Mouse (Mus musculus) forebrain, embryonic 16.5 days (tissue): ENCODE data around the gene Tnfsf13. TPM values are rescaled to one million over a fixed set of nuclear protein-coding genes. Genes with fewer than 3 reads are reported as not detected.
A peak's percentile ranks its signal among the peaks of the same experiment; 100 is the strongest.

ENCODE experiments used
- ATAC-seq: fragments of 200-750 bp; cut with Nextera tagmentation; 2 replicates; pipeline ENCODE4 v1.8.0; 2017; ENCODE audit warnings: mild to moderate bottlenecking, moderate library complexity
- H3K27ac ChIP-seq: fragments of 300-500 bp; sonication (generic); 2 replicates; pipeline ENCODE4 v1.5.1; 2014; ENCODE audit warnings: low read length, control low read depth
- H3K27me3 ChIP-seq: fragments of 300-500 bp; sonication (generic); replicated peaks from 2 replicates; pipeline ENCODE4 v1.6.1; 2014; ENCODE audit warnings: low read length; ENCODE audit not compliant: control insufficient read depth, insufficient read depth
- H3K36me3 ChIP-seq: fragments of 300-500 bp; sonication (generic); 2 replicates; pipeline ENCODE4 v1.6.1; 2014; ENCODE audit not compliant: control insufficient read depth, insufficient read depth
- H3K4me1 ChIP-seq: fragments of 300-500 bp; sonication (generic); replicated peaks from 2 replicates; pipeline ENCODE4 v1.6.1; 2014; ENCODE audit warnings: low read length; ENCODE audit not compliant: control insufficient read depth, insufficient read depth
- H3K4me2 ChIP-seq: fragments of 300-500 bp; sonication (generic); 2 replicates; pipeline ENCODE4 v1.6.1; 2014; ENCODE audit warnings: mild to moderate bottlenecking, low read length, control low read depth
- H3K4me3 ChIP-seq: fragments of 300-500 bp; sonication (generic); replicated peaks from 2 replicates; pipeline ENCODE4 v1.5.1; 2014; ENCODE audit warnings: mild to moderate bottlenecking, low read length, control low read depth
- H3K9ac ChIP-seq: fragments of 300-500 bp; sonication (generic); replicated peaks from 2 replicates; pipeline ENCODE4 v1.6.1; 2014; ENCODE audit warnings: low read depth, low read length, control low read depth
- H3K9me3 ChIP-seq: fragments of 300-500 bp; sonication (generic); 2 replicates; pipeline ENCODE4 v1.6.1; 2016; ENCODE audit warnings: low read length; ENCODE audit not compliant: control insufficient read depth
- WGBS: fragments of 180-500 bp; shearing (Covaris S2); extraction: QIAGEN DNeasy Blood & Tissue Kit; methylation state at CpG from one replicate; pipeline ENCODE4 v1.1.7; 2014; 5-methylcytosine and 5-hydroxymethylcytosine counted together
- polyA plus RNA-seq: library from polyadenylated mRNA; unstranded; fragments of >200 nt; fragmentation: Nextera tagmentation; extraction: Ambion mirVana; gene quantifications from 2 replicates; pipeline ENCODE4 v1.2.1, GENCODE M21; 2015

Tnfsf13 gene
- polyA plus RNA-seq, 1 experiment from 2014 or later, result 0.34 TPM

GRCm38 (mm10) chr11:69695046-69695360 is 9.4 kb upstream of the Tnfsf13 start:
- 24% methylated on average over 6 of the region's 6 CpGs for WGBS

DNA sequence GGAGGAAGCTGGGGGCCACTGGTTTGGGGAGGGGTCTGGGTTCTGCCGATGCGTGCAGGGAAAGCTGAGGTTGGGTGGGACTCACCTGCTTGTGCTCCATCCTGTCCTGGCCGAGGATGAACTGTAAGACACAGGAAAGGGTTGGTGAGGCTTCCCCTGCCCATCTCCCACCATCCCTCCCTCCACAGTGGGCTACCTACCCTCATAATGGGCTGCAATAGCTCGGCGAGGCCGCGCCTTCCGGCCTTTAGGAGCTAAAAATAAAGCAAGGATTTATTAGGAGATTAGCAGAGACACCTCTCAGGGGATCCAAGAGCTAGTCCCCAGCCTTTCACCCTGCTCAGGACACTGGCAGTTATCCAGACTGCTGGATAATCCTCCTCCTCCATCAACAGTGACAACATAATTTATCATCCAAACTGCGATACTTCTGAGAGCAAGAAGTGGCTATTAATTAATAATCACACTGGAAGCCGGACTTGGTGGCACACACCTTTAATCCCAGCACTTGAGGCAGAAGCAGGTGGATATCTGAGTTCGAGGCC is 7.9 kb upstream of the Tnfsf13 start:
- Histone ChIP-seq H3K9ac (no peak overlapping the region), H3K27ac (no peak overlapping the region), H3K4me3 (no peak overlapping the region), H3K4me2 (no peak overlapping the region), H3K9me3 (no peaks in the 10 kb centered on the region), H3K27me3 (no peaks in the 10 kb centered on the region), H3K36me3 (no peaks in the 10 kb centered on the region), H3K4me1 (peaks cover 11% of the 10 kb centered on the region)
- no peak for ATAC-seq
- WGBS, result 67% methylated on average over 11 of the region's 11 CpGs

More at GRCm38 (mm10) chr11:69695046-69695360, 9.4 kb upstream of the Tnfsf13 start:
- no peak overlapping the region for H3K27ac ChIP-seq
- H3K36me3 ChIP-seq, result no peaks in the 10 kb centered on the region
- H3K4me3 ChIP-seq, result peak overlapping the region; percentile 44
- no peaks in the 10 kb centered on the region for H3K27me3 ChIP-seq
- H3K4me2 ChIP-seq, result peak overlapping the region; percentile 90
- peak overlapping the region; percentile 68 for H3K9ac ChIP-seq
- 0 out of 2 replicates have a peak, but pooled peaks have one; percentile 47 for ATAC-seq
- H3K9me3 ChIP-seq, result no peaks in the 10 kb centered on the region
- H3K4me1 ChIP-seq, result peaks cover 11% of the 10 kb centered on the region

GRCm38 (mm10) chr11:69692863-69693262 is 7.3 kb upstream of the Tnfsf13 start:
- Histone ChIP-seq H3K4me3 (no peak overlapping the region), H3K4me1 (peaks cover 11% of the 10 kb centered on the region), H3K9me3 (no peaks in the 10 kb centered on the region), H3K27ac (no peak overlapping the region), H3K4me2 (no peak overlapping the region), H3K9ac (no peak overlapping the region), H3K27me3 (no peaks in the 10 kb centered on the region), H3K36me3 (no peaks in the 10 kb centered on the region)
- WGBS, result 84% methylated on average over 6 of the region's 6 CpGs
- no peak for ATAC-seq

- H3K9me3 ChIP-seq, result no peaks in the 10 kb centered on the region
- H3K4me1 ChIP-seq, result peaks cover 11% of the 10 kb centered on the region
- 81% methylated on average over 9 of the region's 9 CpGs for WGBS
- no peaks in the 10 kb centered on the region for H3K27me3 ChIP-seq
- H3K9ac ChIP-seq, result no peak overlapping the region
- no peak overlapping the region for H3K4me2 ChIP-seq
- no peak overlapping the region for H3K4me3 ChIP-seq
- no peaks in the 10 kb centered on the region for H3K36me3 ChIP-seq
- H3K27ac ChIP-seq, result no peak overlapping the region
- ATAC-seq, result no peak
Measured at GRCm38 (mm10) chr11:69692196-69692811, 6.7 kb upstream of the Tnfsf13 start.

GRCm38 (mm10) chr11:69689891-69690290 is 4.3 kb upstream of the Tnfsf13 start:
- 97% methylated on average over 1 of the region's 1 CpGs for WGBS

DNA sequence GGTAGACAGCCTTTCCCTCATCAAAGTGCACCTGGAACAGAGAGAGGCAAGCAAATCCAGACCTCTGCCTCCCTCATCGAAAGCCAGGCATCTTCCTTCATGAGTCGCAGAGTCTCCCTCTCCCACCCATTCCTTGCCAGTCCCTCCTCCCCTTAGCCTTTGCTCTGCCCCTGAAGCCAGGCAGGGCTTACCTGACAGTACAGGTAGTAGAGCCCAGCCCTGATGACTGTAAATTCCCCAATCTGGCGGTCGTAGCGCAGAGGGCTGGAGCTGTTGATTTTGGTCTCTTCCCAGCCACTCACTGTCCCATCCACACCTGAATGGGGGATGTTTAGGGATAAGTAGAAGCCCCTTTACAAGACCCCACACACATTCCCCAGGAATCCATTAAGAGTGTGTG is 1.5 kb upstream of the Tnfsf13 start:
- Histone ChIP-seq H3K9me3 (no peaks in the 10 kb centered on the region), H3K4me1 (peaks cover 24% of the 10 kb centered on the region), H3K4me2 (no peak overlapping the region), H3K4me3 (no peak overlapping the region), H3K27ac (no peak overlapping the region), H3K27me3 (no peaks in the 10 kb centered on the region), H3K9ac (no peak overlapping the region), H3K36me3 (no peaks in the 10 kb centered on the region)
- WGBS, result 61% methylated on average over 5 of the region's 5 CpGs
- no peak for ATAC-seq

More at GRCm38 (mm10) chr11:69689891-69690290, 4.3 kb upstream of the Tnfsf13 start:
- no peak for ATAC-seq
- Histone ChIP-seq H3K4me2 (no peak overlapping the region), H3K4me1 (peaks cover 12% of the 10 kb centered on the region), H3K36me3 (no peaks in the 10 kb centered on the region), H3K9me3 (no peaks in the 10 kb centered on the region), H3K27ac (no peak overlapping the region), H3K27me3 (no peaks in the 10 kb centered on the region), H3K9ac (no peak overlapping the region), H3K4me3 (no peak overlapping the region)

DNA sequence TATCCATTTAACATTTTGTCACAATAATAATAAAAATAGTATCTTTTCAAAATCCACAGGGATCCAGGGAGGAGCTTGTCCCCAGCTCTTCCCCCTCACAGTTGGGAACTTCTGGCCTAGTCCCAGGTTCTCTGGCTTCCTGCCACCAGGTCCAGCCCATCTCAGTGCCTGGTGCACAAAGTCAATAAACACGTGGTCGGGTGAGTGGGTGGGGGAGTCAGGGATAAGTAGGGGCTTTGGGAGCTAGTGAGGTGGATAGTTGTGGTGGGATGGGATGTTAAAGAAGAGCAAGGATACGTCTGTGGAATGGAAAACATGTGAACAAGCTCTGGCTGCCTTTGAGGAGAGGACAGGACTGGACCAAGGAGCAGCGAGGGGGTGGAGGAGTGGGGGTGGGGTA is 793 bp upstream of the Tnfsf13 start:
- WGBS, result 12% methylated on average over 4 of the region's 4 CpGs
- Histone ChIP-seq H3K27me3 (no peaks in the 10 kb centered on the region), H3K9me3 (no peaks in the 10 kb centered on the region), H3K9ac (0 out of 2 replicates have a peak overlapping the region, but pooled peaks have one; percentile 22), H3K27ac (no peak overlapping the region; the same call in none of the 2 replicates), H3K4me3 (no peak overlapping the region), H3K36me3 (no peaks in the 10 kb centered on the region), H3K4me2 (no peak overlapping the region), H3K4me1 (peaks cover 24% of the 10 kb centered on the region)
- no peak for ATAC-seq

- no peak overlapping the region for H3K9ac ChIP-seq
- H3K27ac ChIP-seq, result no peak overlapping the region; the same call in 1 of the 2 replicates
- no peak for ATAC-seq
Measured at GRCm38 (mm10) chr11:69684936-69685335, 648 bp downstream of the Tnfsf13 start.

GRCm38 (mm10) chr11:69684128-69684745 is 1.3 kb downstream of the Tnfsf13 start:
- H3K36me3 ChIP-seq, result 0 out of 2 replicates have a peak, but pooled peaks cover 2% of the 10 kb centered on the region
- no peak overlapping the region for H3K4me3 ChIP-seq
- no peaks in the 10 kb centered on the region for H3K9me3 ChIP-seq
- H3K27me3 ChIP-seq, result no peaks in the 10 kb centered on the region
- no peak overlapping the region for H3K4me2 ChIP-seq
- peaks cover 44% of the 10 kb centered on the region for H3K4me1 ChIP-seq
- no peak overlapping the region for H3K9ac ChIP-seq
- ATAC-seq, result no peak
- WGBS, result 83% methylated on average over 12 of the region's 12 CpGs
- no peak overlapping the region for H3K27ac ChIP-seq

More at GRCm38 (mm10) chr11:69684936-69685335, 648 bp downstream of the Tnfsf13 start:
- H3K36me3 ChIP-seq, result no peaks in the 10 kb centered on the region
- H3K27me3 ChIP-seq, result no peaks in the 10 kb centered on the region
- H3K4me3 ChIP-seq, result no peak overlapping the region
- WGBS, result 76% methylated on average over 6 of the region's 6 CpGs
- no peak overlapping the region for H3K4me2 ChIP-seq
- H3K9me3 ChIP-seq, result no peaks in the 10 kb centered on the region
- peaks cover 38% of the 10 kb centered on the region for H3K4me1 ChIP-seq
